Mouse (Mus musculus) frontal cortex, postnatal 14 days (tissue): Measurements from ENCODE around the gene Xpnpep2.

Experiments
- DNase-seq, 2 experiments: peaks; one replicate each; pipeline ENCODE4 v3.0.0; 2022; ENCODE audit warnings: low spot score in 2 of 2

Xpnpep2 gene

GRCm38 (mm10) chrX:48108394-48109315 is at the start of gene Xpnpep2:
Gene Xpnpep2 (plus strand): TSS chrX:48108725.
- DNase-seq: no peak

GRCm38 (mm10) chrX:48062481-48062880 is 46.0 kb upstream of the Xpnpep2 start:
- no peak for DNase-seq

DNA sequence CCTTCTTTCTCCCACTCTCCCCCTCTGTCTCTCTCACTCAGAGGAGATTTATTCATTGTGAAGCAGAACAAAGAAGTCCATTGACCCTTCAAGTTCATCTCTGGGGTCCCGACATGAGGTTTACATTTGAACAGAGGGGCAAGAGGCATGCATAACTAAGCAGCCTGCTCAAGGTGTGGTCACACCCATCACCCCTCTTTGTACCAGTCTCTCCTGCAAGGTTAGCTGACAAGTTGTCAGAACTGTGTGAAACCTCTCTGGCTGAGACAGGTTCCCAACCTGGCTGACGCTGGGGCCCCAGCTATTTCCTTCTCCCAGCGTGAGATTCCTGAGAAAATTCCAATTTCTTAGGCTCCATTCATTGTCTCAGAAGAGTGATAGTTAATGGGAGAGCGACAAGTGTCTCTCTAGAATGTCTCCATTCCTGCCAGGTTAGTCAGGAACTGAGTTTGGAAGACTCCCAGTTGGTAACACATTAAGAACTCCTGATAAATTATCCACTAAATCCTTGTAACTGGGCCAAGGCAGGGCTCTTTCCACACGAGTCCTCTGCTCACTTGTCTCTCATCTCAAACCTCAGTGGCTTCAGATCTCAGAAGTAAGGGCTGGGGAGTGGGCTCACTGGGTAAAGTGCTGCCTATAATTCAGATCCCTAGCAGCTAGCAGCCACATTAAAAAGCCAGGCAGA is 44.2 kb upstream of the Xpnpep2 start:
- DNase-seq: no peak

DNA sequence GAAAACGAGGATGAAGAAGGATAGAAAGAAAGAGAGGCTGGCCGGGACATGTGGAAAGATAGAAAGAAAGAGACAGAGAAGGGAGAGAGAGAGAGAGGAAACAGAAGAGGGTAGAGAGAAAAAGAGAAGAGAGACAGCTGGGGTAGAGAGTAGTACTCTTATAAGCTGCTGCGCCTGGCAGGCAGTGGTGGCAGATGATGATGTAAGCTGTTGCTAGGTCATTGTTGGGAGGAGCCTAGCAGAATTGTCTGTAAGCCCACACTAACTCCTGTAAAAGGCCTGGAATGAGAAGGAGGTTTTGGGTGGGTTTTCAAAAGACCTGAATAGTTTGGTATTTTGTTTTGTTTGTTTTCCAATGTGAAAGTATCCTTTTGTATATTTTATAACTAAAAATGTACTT is 41.6 kb upstream of the Xpnpep2 start:
- no peak for DNase-seq

DNA sequence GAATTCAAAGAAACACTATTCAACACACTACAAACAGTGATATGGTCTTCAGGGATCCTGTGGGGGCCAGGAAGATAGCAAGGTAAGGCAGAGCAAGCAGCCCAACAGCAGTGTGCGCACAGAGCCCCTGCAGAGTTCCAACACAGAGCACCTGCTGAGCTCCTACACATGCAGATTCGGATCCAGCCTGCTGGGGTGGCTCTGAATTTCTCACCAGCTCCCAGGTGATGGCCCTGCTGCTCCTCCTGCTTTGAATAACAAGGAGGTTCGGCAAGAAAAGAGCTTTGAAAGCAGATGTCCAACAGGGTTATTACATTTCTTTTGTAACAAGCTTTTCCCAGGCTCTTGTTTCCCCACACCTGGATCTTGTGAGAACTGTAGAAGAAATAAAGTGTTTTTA is 36.6 kb upstream of the Xpnpep2 start:
- no peak for DNase-seq

DNA sequence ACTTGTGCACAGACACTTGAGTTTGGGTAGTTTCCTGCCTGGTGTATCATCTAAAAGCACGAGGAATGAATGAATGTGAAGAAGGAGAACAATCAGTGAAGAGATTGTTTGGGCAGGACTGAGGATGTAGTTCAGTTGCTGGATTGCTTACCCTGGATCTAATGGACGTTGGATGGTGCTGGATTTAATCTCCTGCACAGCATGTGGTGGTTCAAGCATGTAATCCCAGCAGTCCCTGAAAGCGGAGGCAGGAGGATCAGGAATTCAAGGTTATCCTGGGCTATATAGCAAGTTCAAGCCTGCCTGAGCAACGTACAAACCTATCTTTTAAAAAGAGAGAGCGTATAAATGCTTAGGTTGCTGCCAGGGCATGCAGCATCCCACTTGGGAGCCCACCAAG is 36.1 kb upstream of the Xpnpep2 start:
- DNase-seq: no peak

DNA sequence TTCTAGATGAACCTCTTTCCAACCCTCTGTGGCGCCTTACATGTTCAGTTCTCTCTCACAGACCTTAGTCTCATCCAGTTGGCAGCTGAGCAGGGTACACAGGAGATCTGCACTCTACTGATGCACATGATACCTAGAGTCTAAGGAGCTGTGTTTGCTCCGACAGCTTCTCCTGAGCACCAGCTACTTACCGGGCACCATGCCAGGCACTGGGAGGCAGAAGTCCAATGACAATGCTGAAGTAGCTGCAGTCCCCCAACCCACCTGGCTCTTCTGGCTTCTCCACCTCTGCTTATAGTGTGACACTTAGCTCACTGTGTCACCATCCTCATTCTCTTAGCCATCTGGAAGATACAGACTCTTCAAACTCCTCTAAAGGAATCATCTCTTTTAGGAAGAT is 33.8 kb upstream of the Xpnpep2 start:
- DNase-seq: no peak

DNA sequence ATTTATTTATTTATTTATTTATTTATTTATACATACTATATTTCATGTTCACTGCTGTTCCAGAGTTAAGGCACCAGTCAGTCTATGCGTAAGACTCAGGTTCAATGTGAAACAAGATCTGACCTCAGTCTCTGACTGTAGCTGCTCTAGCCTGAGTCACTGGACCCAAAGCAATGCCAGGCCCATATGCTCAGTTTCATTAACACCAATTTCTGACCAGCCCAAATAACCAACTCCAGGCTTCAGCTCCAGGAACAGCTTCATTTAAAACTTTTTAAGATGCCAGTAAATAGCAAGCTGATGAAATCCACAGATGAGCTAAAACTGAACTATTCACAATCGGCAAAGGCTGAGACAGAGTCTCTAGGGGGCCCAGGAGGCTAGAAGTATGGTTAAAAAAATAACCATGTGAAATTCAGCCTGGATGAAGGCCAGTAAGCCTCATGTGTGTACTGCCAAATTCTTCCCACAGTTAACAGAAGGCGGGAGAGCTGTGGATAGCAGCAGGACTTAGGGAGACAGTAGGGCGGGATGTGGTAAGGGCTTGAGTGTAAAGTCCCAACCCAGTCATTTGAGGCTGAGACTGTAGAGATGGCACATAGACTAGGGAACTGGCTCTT is 31.6 kb upstream of the Xpnpep2 start:
- DNase-seq: no peak

DNA sequence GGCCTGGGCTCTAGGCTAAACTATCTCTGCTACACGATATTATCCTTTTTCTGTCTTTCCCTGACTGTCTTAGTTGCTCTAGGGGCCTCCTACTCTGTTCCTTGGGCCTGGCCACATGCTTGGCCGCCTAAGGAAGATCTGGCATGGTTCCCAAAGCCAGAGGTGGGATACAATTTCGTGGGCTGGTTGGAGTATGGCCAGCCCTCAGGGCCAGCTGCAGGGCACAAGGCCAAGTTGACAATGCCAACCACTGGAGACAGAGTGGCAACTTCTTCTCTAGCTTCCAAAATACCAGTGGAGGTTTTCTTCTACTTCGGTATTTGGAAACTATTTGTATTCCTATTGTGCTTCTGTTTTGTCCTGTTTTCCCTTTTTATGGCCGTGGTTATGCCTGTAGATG is 26.2 kb upstream of the Xpnpep2 start:
- no peak for DNase-seq

- DNase-seq: no peak
These were observed 16.4 kb upstream of the Xpnpep2 start for GRCm38 (mm10) chrX:48092129-48092528.

DNA sequence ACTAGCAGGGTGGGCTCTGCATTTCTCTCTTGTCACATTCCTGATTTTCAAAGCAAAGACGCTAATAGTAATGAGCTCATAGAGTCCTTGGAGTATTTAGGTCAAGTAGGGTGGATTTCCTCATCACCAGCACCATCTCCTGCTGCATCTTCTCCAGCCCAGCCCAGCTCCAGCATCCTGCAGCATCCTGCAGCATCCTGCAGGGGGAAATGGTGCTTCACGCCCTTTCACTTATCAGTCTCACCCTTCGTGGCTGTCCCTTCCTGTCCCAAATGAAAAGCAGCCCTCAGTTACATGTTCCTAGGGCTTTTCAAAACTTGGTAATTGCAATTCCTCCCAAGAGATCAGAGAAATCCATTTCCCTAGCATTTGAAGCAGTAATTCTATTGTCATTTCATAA is 15.0 kb upstream of the Xpnpep2 start:
- DNase-seq: no peak

- DNase-seq: no peak
These were observed 13.9 kb upstream of the Xpnpep2 start for GRCm38 (mm10) chrX:48094658-48095057.

- DNase-seq: no peak
These were observed 11.9 kb upstream of the Xpnpep2 start for GRCm38 (mm10) chrX:48096580-48096979.

DNA sequence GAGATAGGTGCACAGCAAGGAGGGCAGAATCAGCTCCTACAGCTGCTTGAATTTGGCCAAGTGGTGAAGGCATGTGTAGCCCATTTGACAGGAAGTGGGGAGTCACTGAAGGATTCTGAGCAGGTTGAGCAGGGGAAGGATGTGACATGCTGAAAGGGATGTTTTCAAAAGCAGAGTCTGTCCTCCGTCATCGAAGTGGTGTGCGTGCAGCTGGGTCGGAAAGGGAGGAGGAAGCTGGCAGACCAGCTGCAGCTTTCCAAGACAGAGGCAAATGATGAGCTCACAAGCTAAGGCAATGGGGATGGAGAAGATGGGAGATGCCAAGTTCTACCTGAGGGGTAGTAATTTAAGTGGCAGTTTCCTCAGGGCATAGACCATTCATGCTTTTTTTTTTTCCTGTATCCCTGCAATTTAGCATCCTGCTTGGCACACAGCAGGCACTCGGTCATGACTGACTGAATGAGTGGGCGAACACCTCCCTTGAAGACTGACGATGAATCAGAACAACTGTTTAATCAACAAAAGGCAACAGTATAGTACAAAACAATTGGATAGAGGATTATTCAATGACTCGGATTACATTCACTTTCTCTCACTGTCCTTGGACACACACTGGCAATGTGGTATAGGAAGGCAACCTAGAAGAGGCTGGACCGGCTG is 9.9 kb upstream of the Xpnpep2 start:
- no peak for DNase-seq

GRCm38 (mm10) chrX:48099871-48100270 is 8.7 kb upstream of the Xpnpep2 start:
- no peak for DNase-seq

DNA sequence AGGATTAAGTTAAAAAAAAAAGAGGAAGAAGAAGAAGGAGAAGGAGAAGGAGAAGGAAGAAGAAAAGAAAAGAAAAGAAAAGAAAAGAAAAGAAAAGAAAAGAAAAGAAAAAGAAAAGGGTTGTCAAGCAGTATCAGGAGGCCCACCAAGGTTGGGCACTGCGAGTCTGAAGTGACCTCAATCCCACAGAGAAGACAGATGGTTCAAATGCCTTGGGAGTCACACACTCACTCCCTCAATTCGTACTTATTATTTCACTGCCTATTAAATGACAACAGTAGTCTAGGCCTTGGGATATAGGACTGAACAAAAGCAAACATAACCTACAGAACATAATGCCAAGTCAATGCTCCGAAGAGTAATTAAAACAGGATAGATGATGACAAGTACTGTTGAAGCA is 5.3 kb upstream of the Xpnpep2 start:
- no peak for DNase-seq

DNA sequence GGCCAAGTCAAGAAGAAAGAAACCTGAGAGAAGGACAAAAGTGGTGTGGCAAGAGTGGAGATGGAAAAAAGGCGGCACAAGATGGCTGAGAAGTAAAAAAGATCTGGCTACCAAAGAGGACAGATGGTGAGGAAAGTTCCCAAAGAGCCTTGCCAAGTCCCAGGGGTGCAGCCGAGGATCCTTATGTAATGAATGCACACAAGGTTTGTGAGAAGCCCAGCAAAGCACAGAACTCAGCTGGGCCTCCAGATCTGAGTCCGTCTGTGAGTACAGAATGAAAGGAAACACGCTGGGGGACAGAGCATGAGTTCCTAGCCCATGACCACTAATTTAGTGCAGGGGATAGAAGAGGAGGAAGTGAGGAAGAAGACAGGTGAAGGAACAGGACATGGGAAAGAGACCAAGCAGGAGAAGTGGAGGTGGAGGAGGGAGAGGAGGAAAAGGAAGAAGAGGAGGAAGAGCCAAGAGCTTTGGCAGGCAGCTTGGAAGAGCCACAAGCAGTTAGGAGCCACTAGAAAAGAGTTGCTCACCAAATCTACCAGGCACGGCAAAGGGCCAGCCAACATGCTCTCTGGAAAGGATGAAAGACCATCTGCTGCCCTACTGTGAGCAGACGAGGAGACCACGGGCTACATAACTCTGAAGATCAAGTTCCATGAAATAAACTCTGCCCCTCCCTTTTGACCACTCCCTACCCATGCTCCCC is 3.6 kb upstream of the Xpnpep2 start:
- no peak for DNase-seq

- no peak for DNase-seq
These were observed 2.3 kb upstream of the Xpnpep2 start for GRCm38 (mm10) chrX:48106226-48106625.

GRCm38 (mm10) chrX:48109316-48109655 is 761 bp downstream of the Xpnpep2 start:
- no peak for DNase-seq

GRCm38 (mm10) chrX:48119294-48119693 is 10.8 kb downstream of the Xpnpep2 start:
- no peak for DNase-seq
